Mouse (Mus musculus) ovary, postnatal 14 days (tissue): ENCODE results near the gene Ets1.

Source experiments
- DNase-seq: peaks from one replicate; pipeline ENCODE4 v3.0.0; 2022; ENCODE audit warnings: low spot score

The Ets1 gene

DNA sequence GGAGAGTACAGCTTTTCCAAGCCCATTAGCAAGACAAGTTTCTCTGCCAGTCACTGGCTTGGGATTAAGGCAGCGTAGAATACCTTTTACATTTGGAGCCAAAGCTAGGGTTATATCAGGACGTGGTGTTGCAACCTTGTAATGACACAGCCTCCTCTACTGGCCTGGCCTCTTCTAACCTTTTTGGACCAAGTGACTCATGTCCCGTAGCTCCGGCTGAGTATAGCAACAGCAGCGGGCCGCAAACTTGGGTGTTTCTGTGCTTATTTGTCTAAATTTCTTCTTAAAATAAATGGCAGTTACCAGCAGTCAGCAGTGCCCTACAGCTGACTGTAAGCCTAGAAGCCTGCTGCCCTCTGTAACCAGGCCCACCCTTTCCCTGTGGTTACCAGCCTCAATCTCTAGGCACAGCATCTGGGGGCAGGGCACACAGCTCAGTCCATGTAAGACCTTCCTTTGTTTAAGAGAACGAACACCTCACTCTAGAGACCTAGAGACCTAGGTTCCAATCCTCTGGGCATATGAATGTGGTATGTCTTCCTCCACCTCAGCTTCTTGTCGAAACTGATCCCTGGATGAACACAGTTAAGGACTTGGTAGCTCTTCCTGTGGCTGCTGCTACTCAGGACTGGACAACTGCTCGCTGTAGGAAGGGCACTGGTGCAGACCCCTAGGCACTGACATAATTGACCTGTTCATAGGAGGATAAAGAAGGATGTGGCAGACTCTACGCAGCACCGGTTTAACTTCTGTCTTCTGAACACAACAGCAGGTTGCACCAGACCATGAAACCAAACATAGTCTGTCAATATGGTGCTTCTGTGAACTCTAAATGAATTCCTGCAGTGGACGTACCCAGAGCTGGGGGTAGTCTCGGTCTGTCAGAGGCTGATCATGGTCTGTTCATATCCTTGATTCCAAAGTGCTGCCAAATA lies 94.9 kb downstream of the Ets1 start:
- no peak for DNase-seq

DNA sequence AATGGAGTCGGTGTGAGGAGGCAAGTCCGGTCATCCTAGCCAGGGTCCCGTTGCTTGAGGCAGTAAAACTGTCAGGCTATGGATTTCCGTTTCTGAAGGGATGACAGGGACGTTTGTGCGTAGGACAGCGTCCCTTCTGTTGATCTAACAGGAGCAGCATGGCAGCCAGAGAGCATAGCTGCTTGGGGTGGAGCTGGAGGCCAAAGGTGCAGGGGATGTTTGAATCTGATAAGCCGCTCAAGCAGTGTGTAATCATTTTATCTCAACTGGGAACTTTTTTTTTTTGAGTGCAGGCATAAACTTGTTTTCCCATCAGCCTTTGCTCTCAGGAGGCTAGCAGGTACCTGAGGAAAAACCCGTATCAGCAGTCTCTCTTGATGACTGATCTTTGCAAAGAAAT lies 95.8 kb downstream of the Ets1 start:
- no peak for DNase-seq

DNA sequence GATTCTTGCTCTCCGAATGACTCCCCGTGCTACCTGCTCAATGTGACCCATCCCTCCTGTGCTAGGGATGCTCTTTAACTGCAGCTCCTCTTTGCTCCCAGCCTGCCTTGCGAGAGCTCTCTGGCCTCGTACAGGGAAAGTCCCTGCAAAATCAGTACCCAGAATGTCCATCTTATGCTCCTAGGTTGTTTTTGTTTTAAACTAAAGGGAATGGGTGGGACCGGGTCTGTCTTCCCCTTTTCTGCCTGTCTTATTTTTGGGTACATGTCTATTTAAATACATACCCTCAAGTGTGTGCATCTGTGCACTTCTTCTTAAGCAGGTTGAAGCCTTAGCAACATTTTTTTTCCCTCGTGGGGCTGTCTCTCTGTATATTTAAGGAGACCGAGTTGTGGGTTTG lies 99.0 kb downstream of the Ets1 start:
- DNase-seq: no peak

GRCm38 (mm10) chr9:32736051-32736450 lies 100.0 kb downstream of the Ets1 start:
- no peak for DNase-seq

- no peak for DNase-seq
Observed at GRCm38 (mm10) chr9:32739988-32740387, 104.0 kb downstream of the Ets1 start.

- no peak for DNase-seq
Observed at GRCm38 (mm10) chr9:32740751-32741387, 104.8 kb downstream of the Ets1 start.

GRCm38 (mm10) chr9:32741681-32742080 lies 105.7 kb downstream of the Ets1 start:
- DNase-seq: no peak

GRCm38 (mm10) chr9:32743157-32743556 lies 107.1 kb downstream of the Ets1 start:
- no peak for DNase-seq

DNA sequence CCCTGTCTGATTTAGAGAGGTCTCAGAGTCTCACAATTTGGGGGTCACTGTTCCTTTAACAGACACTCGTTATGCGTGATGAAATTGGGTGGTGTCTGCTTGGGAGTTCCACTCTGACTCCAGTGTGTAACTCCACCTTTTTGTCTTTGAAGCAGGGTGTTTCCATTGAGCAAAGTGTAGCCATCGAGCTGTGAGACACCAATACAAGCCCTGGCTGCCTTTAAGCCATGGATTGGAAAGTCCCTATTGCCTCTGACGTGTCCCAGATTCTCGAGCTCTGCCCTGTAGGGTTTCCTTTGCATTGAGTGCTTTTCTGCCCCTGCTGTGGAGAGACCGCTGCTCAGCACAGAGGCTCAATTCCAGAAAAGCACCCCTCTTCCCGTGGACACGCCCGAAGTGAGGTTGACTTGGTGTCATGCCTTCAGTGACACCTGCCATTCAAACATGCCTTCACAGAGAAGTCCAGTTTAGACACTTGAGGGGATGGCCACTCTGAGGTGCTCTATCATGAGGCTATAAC lies 107.7 kb downstream of the Ets1 start:
- DNase-seq: no peak

DNA sequence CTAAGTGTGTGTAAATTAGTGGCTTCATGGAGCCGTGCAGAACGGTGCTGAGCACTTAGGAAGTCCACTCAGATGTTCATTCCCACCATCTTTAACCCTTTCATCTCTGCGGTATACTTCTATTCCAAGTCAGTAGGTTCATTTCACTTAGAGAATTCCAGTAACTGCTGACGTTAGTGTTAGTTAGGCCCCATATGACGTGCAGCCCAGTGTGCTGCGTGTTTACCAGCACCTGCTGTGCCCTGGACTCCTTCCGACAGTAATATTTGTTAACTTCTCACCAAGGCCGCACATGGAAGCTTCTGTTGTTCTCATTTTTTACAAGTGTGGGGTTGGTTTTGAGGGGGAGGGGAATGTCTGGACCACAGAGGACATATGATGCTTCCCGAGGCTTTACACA lies 108.3 kb downstream of the Ets1 start:
- DNase-seq: no peak

GRCm38 (mm10) chr9:32745079-32745763 lies 109.2 kb downstream of the Ets1 start:
- DNase-seq: no peak

DNA sequence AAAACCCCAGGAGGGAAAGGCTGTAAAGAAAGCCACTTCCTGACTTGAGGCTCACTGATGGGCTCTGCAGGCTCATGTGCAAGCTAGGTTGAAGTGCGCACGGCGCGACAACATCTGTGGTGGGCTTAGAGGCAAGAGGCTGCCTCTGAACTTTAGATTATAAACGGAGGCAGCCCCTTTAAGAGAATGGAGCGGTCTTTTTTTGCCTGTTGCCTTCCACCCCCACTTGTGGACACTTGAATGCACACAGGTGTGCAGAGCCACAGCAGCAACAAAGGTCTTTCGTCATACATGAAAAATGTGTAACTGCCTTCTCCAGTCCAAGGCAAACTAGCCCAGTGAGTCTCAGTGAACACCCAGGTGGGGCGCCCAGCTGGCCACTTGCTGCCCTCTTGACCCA lies 110.0 kb downstream of the Ets1 start:
- DNase-seq: no peak

GRCm38 (mm10) chr9:32746615-32747014 lies 110.6 kb downstream of the Ets1 start:
- DNase-seq: no peak

DNA sequence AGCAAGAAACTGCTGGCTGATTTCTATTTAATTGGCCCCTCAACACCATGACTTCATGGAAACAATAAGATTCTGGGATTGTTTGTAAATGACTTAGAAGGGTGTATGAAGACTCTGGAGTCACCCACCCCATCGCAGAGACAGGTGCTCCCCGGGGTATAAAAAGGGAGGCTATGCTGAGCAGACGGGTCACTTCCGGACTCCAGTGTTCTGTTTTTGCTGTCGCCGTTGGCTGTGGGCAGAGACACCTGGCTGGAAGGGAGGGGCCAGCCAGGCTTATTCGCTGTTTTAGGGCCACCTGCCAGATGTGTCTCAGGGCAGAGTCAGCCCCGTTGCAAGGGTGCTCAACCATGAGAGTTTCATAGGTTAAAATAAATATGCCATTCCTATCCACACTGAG lies 111.6 kb downstream of the Ets1 start:
- no peak for DNase-seq

- DNase-seq: no peak
Observed at GRCm38 (mm10) chr9:32748552-32748951, 112.5 kb downstream of the Ets1 start.

GRCm38 (mm10) chr9:32749721-32750480 lies 113.9 kb downstream of the Ets1 start:
- DNase-seq: no peak

- no peak for DNase-seq
Observed at GRCm38 (mm10) chr9:32752602-32753001, 116.6 kb downstream of the Ets1 start.

DNA sequence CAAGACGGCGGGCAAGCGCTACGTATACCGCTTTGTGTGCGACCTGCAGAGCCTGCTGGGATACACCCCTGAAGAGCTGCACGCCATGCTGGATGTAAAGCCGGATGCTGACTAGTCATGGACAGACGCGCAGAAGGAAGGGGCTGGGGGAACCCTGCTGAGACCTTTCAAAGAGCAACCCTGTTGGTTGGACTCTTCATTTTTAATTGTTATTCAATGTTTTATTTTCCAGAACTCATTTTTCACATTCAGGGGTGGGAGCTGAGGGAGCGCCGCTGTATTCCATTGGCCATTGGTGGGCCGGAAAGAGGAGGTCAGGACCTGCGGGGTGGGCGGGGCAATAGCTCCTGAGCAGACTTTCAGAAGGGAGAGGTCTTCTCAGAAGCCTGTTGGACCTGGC lies 118.3 kb downstream of the Ets1 start:
- DNase-seq: no peak

- DNase-seq: no peak
Observed at GRCm38 (mm10) chr9:32756002-32756401, 120.0 kb downstream of the Ets1 start.

GRCm38 (mm10) chr9:32758280-32758905 lies 122.4 kb downstream of the Ets1 start:
- DNase-seq: no peak

GRCm38 (mm10) chr9:32760649-32761157 lies 124.7 kb downstream of the Ets1 start:
- DNase-seq: no peak
